Mouse (Mus musculus) olfactory bulb, adult 2 months (tissue): ENCODE data around the gene Ptgir. TPM values are rescaled to one million over a fixed set of nuclear protein-coding genes. Genes with fewer than 3 reads are reported as not detected.

ENCODE experiments used
- H3K27ac ChIP-seq: fragments of 200-500 bp; 2 replicates; pipeline ENCODE4 v1.5.1; 2012; ENCODE audit warnings: low read depth, low read length; ENCODE audit not compliant: insufficient read depth
- H3K4me1 ChIP-seq: fragments of 200-500 bp; 2 replicates; pipeline ENCODE4 v1.6.1; 2012; ENCODE audit warnings: low read length; ENCODE audit not compliant: control insufficient read depth, insufficient read depth
- H3K4me3 ChIP-seq: fragments of 200-500 bp; 2 replicates; pipeline ENCODE4 v1.5.1; 2012; ENCODE audit warnings: mild to moderate bottlenecking, low read depth, low read length, moderate library complexity; ENCODE audit not compliant: insufficient read depth
- CTCF ChIP-seq: fragments of 200-500 bp; IDR thresholded peaks from 2 replicates; pipeline ENCODE4 v1.5.1; 2012; ENCODE audit warnings: low read depth, mild to moderate bottlenecking, low read length, moderate library complexity; ENCODE audit not compliant: insufficient read depth
- POLR2A ChIP-seq: fragments of 200-500 bp; IDR thresholded peaks from 2 replicates; pipeline ENCODE4 v1.6.1; 2012; ENCODE audit warnings: mild to moderate bottlenecking, low read depth, low read length, moderate library complexity; ENCODE audit not compliant: insufficient read depth
- WGBS: fragments of 180-500 bp; shearing (Covaris S2); methylation state at CpG from one replicate; pipeline ENCODE4 v1.1.7; 2018; 5-methylcytosine and 5-hydroxymethylcytosine counted together
- polyA plus RNA-seq: library from polyadenylated mRNA; stranded (reverse); fragments of >200 nt; gene quantifications from 2 replicates; pipeline ENCODE4 v1.2.4, GENCODE M21; 2012; ENCODE audit warnings: low replicate concordance; ENCODE audit not compliant: missing spikeins, insufficient read depth, insufficient read length

Gene Ptgir
- polyA plus RNA-seq, 1 experiment, result not detected

GRCm38 (mm10) chr7:16874756-16875309, 31.5 kb upstream of the Ptgir start:
- under 1% methylated on average over 33 of the region's 33 CpGs for WGBS
- peak overlapping the region; percentile 6 for H3K4me3 ChIP-seq
- H3K4me1 ChIP-seq, result peaks cover 22% of the 10 kb centered on the region
- TF ChIP-seq POLR2A, result no peak
- no peak for TF ChIP-seq CTCF
- H3K27ac ChIP-seq, result peak overlapping the region; percentile 95

GRCm38 (mm10) chr7:16875310-16875325, 31.2 kb upstream of the Ptgir start, which contains the start of gene Dact3:
Gene Dact3, plus strand, starts transcription at chr7:16875317.
- TF ChIP-seq CTCF, result no peak
- TF ChIP-seq POLR2A, result no peak; the same call in 1 of the 2 replicates
- 0% methylated on average over 1 of the region's 1 CpGs for WGBS

GRCm38 (mm10) chr7:16875326-16875725, 31.0 kb upstream of the Ptgir start:
- peak overlapping the region; percentile 73 for H3K27ac ChIP-seq
- TF ChIP-seq CTCF, result no peak
- TF ChIP-seq POLR2A, result peak; percentile 49; the same call in 1 of the 2 replicates
- peak overlapping the region; percentile 86 for H3K4me3 ChIP-seq
- under 1% methylated on average over 42 of the region's 42 CpGs for WGBS
- H3K4me1 ChIP-seq, result peaks cover 18% of the 10 kb centered on the region

More at GRCm38 (mm10) chr7:16875310-16875325, 31.2 kb upstream of the Ptgir start, which contains the start of gene Dact3:
- peak within 1 kb of the TSS; percentile 95 for H3K27ac ChIP-seq
- H3K4me3 ChIP-seq, result peak within 1 kb of the TSS; percentile 86
- H3K4me1 ChIP-seq, result peaks cover 19% of the 10 kb centered on the region

- Histone ChIP-seq H3K4me1 (peaks cover 16% of the 10 kb centered on the region), H3K27ac (no peak overlapping the region), H3K4me3 (peak overlapping the region; percentile 86)
- 4% methylated on average over 11 of the region's 11 CpGs for WGBS
- TF ChIP-seq POLR2A (no peak), CTCF (no peak)
These were observed 30.3 kb upstream of the Ptgir start for GRCm38 (mm10) chr7:16876006-16876405.

DNA sequence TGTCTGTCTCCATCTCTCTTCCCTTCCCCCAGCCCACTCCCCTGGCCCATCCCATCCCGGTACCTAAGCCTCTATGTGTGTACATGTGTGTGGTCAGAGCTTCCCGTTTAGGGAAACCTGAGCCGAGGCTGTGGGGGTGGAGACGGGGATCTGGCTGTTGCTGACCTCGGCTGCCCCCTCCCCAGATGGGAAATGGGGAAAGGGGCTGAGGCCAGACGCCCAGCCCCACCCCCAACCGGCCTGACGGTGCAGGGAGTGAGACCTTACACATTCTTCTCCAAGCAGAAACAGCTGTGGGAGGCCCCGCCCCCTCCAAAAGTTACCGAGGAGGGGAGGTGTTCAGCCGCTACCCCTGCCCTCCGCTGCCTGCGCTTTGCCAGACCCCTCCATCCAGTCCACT, 29.7 kb upstream of the Ptgir start:
- Histone ChIP-seq H3K4me3 (peak overlapping the region; percentile 86), H3K4me1 (peaks cover 15% of the 10 kb centered on the region), H3K27ac (no peak overlapping the region)
- 9% methylated on average over 13 of the region's 13 CpGs for WGBS
- TF ChIP-seq POLR2A (no peak), CTCF (no peak)

DNA sequence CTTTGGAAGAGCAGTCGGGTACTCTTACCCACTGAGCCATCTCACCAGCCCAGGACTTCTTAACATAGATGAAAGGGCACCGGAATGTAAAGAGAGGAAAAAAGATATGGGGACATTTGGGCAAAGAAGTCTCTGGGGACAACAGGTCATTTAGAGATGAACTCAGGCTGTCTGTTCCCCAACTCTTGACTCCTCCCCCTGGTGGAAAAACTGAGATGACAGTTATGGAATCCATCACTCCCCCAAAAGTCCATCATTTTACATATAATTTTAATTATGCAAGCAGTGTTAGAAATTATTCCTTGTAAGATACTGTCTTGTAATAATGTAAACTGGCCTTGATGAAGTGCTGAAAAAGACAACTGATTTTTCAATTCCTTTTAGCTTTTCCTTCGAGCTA, 28.6 kb upstream of the Ptgir start:
- Histone ChIP-seq H3K4me3 (no peak overlapping the region), H3K27ac (no peak overlapping the region), H3K4me1 (peaks cover 7% of the 10 kb centered on the region)
- 85% methylated on average over 3 of the region's 3 CpGs for WGBS
- TF ChIP-seq CTCF (no peak), POLR2A (no peak)

DNA sequence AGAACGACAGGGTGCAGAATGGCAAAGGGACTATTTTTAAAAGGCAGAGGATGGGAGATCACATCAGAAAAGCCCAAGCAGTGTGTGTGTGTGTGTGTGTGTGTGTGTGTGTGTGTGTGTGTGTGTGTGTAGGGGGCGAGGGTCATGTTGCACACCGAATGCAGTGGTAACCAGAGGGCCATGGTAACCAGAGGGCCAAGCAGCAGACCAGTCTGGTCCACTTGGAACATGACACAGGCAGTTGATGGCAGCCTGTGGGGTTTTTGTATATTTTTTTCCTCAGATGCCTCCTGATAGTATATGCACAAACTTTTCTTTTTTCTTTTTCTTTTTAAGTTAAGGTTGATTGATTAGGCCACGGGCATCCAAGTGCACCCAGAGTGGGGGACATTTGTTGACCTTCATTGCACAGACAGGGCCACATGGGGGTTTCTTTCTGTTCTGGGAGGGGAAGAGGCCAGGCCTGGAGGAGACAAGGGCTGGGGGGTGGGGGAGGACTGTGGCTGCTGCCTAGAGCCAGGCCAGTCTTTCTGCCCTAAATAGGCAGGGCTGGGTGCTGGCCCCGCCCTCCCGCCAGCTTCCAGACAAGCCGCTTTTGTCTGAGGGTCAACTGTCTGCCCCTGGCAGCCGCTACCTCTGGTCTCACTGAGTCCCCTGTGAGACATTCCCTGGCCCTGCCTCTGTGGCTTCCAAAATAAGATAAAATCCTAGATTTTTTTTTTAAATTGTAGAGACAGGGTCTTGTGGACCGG, 26.3 kb upstream of the Ptgir start:
- H3K27ac ChIP-seq, result no peak overlapping the region
- TF ChIP-seq POLR2A, result no peak
- TF ChIP-seq CTCF, result no peak
- no peak overlapping the region for H3K4me3 ChIP-seq
- H3K4me1 ChIP-seq, result peaks cover 7% of the 10 kb centered on the region
- 44% methylated on average over 9 of the region's 9 CpGs for WGBS

DNA sequence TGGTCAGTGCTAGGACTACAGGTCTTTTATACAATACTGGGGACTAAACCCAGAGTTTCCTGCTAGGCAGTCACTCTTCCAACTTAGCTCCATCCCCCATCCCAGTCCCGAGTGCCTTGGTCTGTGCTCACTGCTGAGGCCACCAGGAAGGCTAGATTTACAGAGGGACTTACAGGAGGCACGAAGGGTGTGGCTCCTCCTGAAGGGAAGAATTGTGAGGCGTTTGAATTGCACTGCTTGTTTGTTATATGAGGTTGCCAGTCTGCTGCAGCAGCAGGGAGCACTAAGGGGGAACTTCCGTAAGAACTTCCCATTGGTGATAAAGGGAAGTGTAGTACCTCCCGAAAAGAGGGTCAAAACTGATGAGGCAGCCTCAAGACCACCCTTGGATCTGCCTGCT, 25.7 kb upstream of the Ptgir start:
- Histone ChIP-seq H3K4me1 (peaks cover 7% of the 10 kb centered on the region), H3K4me3 (no peak overlapping the region), H3K27ac (no peak overlapping the region)
- TF ChIP-seq POLR2A (no peak), CTCF (no peak)
- WGBS, result 49% methylated on average over 5 of the region's 5 CpGs

DNA sequence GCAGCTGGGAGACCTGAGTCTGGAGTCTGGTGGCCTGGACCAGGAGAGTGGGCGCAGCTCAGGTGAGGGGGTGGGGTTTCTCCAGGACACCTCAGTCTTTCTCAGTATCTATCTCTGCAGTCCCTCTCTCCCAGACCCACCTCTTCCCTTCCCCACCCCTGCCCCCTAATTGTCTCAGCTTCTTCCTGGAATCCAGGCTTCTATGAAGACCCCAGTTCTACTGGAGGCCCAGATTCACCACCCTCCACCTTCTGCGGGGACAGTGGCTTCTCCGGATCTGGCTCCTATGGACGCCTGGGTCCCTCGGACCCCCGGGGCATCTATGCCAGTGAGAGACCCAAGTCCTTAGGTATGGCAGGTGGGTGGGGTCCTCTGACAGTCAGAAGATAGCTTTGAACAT, 23.1 kb upstream of the Ptgir start:
- Histone ChIP-seq H3K27ac (no peak overlapping the region), H3K4me1 (no peaks in the 10 kb centered on the region), H3K4me3 (no peak overlapping the region)
- no peak for TF ChIP-seq CTCF
- TF ChIP-seq POLR2A, result no peak
- WGBS, result 92% methylated on average over 6 of the region's 6 CpGs

- TF ChIP-seq CTCF (no peak), POLR2A (no peak)
- WGBS, result 80% methylated on average over 4 of the region's 4 CpGs
- H3K4me1 ChIP-seq, result no peaks in the 10 kb centered on the region
- H3K4me3 ChIP-seq, result no peak overlapping the region
- H3K27ac ChIP-seq, result no peak overlapping the region
These were observed 22.0 kb upstream of the Ptgir start for GRCm38 (mm10) chr7:16884334-16884733.
